Mouse (Mus musculus) spleen, embryonic (tissue): ENCODE data around the gene Gm525.
"Not testable (repeated sequence)": the region's sequence is repeated elsewhere in the genome, so short reads cannot be mapped to it uniquely, and the experiment has no call there.

Experiments
- CTCF ChIA-PET: fragments of 350-600 bp; sonication (Branson Sonifier 250); formaldehyde crosslinking; loops from one replicate; lab custom pipeline; 2022; lab: Charles Lee

Gm525 gene

DNA sequence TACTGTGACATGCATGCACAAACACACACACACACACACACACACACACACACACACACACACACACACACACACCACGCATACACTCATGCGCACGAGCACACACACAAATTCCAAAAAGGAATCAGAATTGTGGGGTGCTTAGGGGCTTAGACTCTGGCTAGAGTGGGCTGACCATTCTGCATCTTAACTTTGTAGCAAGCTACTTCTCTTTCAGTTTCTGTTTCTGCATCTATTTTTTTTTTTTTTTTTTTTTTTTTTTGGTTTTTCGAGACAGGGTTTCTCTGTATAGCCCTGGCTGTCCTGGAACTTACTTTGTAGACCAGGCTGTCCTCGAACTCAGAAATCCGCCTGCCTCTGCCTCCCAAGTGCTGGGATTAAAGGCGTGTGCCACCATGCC is 16.7 kb downstream of the Gm525 start:
- CTCF ChIA-PET = interaction anchor here (0.6 to 0.7 kb wide), 2 partner anchors 16 to 22 kb away, joined by 3 read pairs; no protein-coding TSS in a partner anchor

DNA sequence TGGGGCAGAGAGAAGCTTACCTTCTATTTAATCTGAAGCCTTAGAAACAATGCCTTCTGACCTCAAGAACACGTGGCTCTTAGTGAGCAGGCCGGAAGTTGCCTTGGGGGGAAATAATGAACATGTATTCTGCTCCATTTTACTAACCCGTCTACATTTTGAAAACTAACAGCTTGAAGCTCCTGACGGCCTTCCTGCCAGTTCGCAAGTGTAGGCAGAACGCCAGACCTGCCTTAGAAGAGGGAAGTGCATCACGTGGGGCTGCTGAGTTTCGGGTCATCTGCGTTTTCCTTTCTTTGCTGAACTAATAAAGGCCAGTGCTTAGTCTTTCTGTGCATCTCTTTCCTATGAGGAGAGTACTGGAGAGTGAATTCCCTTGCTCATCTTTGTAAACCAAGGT is 19.1 kb downstream of the Gm525 start:
- CTCF ChIA-PET = interaction anchor here (0.6 kb wide), 2 partner anchors 56 to 915 kb away, joined by 4 to 6 read pairs; no protein-coding TSS in a partner anchor

GRCm38 (mm10) chr11:89095306-89095705 is 21.7 kb downstream of the Gm525 start:
- CTCF ChIA-PET = no interaction called here

- CTCF ChIA-PET = not testable (repeated sequence)
Measured at GRCm38 (mm10) chr11:89097292-89097691, 23.7 kb downstream of the Gm525 start.

DNA sequence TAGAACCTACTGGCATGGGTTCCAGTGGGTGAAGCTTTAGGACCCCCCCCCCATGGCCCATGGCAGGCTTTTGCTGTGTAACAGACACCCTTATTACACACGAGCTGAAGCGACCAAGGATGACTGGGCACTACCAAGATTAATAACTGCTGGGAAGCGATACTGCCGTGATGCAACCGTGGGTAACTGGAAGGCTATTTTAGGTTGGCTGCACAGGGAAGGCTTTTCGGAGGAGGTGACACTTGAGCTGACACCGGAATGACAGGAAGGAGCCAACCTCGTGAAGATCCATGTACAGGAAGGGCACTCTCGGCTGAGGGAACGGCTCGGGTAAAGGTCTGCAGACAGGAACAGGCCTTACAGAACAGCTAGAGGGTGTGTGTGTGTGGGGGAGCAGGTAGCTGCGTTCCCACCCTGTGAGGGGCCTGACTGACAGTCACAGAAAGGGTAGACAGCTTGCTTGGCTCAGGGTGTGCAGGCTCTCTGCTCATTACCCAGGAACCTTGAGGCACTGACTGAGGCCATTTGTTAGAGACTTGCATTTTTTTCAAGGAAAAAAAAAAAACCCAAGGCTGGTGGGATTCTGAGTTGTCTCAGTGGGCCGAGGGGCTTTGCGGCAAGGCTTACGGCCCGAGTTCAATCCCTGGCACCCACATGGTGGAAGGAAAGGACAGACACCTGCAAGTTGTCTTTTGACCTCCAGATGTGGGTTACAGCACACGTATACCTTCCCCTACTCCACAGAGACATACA is 24.6 kb downstream of the Gm525 start:
- CTCF ChIA-PET = interaction anchor here (0.6 to 0.7 kb wide), 3 partner anchors 14 to 748 kb away, joined by 3 read pairs; no protein-coding TSS in a partner anchor

DNA sequence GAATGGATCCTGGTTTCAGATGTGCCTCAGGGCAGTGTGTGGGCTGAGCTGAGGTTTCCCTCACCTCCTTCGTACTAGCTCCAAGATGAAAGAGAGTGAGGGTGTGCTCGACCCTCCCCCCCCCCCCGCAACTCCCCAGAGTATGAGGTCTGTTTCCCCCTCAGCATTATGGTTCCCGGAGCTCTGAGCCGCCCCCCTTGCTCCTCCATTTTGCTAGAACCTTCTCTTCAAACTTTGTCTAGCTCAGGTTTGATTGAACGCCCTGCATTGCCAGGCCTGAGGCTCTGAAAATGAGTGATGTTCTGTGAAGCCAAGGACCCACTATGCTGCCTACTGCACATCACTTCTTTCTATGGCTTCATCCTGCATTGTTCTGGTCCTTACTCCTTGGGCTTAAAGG is 25.3 kb downstream of the Gm525 start:
- CTCF ChIA-PET = interaction anchor here (0.6 to 0.7 kb wide), 2 partner anchors 87 to 748 kb away, joined by 3 read pairs; no protein-coding TSS in a partner anchor

DNA sequence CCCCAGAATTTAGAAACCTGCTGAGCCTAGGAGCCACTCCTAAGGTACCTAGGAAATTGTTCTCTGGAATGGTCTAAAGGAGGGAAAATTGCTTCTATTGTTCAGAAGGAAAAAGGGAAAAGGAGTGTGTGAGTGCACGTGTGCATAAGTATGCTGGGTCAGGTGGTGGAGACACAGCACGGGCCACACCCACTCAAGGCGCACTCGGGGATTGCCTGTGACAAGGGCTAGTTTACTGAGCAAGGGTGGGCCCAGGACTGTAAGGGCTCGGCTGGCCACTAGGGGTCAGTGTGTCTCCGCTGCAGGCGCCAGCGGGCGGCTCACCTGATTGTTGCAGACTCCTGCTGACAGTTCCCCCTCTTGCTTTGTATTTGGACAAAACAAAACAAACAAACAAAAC is 26.8 kb downstream of the Gm525 start:
- CTCF ChIA-PET = interaction anchor here (0.6 to 0.9 kb wide), 2 partner anchors 12 to 18 kb away, joined by 3 to 7 read pairs; no protein-coding TSS in a partner anchor

- CTCF ChIA-PET = interaction anchor here (0.6 to 0.9 kb wide), 2 partner anchors 11 to 17 kb away, joined by 3 to 7 read pairs; no protein-coding TSS in a partner anchor
Measured at GRCm38 (mm10) chr11:89100826-89101321, 27.2 kb downstream of the Gm525 start.

- CTCF ChIA-PET = no interaction called here
Measured at GRCm38 (mm10) chr11:89103166-89103565, 29.5 kb downstream of the Gm525 start.

GRCm38 (mm10) chr11:89105211-89105610 is 31.6 kb downstream of the Gm525 start:
- CTCF ChIA-PET = no interaction called here

- CTCF ChIA-PET = interaction anchor here (0.6 kb wide), 1 partner anchor 16 kb away, joined by 3 read pairs; no protein-coding TSS in a partner anchor
Measured at GRCm38 (mm10) chr11:89105823-89106222, 32.2 kb downstream of the Gm525 start.

GRCm38 (mm10) chr11:89107180-89107807 is 33.7 kb downstream of the Gm525 start:
- CTCF ChIA-PET = no interaction called here

GRCm38 (mm10) chr11:89124411-89124810 is 50.8 kb downstream of the Gm525 start:
- CTCF ChIA-PET = no interaction called here

GRCm38 (mm10) chr11:89130856-89131255 is 57.2 kb downstream of the Gm525 start:
- CTCF ChIA-PET = no interaction called here

GRCm38 (mm10) chr11:89132406-89132805 is 58.8 kb downstream of the Gm525 start:
- CTCF ChIA-PET = no interaction called here

DNA sequence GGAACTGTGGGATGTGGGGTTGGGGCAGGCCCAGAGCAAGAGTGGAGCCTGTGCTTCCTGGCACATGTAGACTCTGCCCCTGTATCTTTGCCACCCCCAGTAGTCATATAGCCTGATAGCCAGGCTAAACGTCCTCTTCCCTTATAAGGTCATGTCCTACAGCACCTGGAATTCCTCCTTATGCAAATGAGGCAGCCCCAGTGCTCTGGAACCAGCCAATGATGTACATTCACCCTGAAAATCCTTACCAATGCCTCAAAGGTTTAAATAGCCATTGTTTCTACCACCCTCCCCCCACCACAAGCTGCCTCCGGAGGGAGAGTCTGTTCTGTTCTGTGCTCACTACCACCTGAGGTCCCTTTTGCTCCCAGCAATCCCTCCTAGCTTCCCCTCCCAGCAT is 60.6 kb downstream of the Gm525 start:
- CTCF ChIA-PET = no interaction called here

- CTCF ChIA-PET = interaction anchor here (0.9 kb wide), 1 partner anchor 53 kb away, joined by 4 read pairs; no protein-coding TSS in a partner anchor
Measured at GRCm38 (mm10) chr11:89137915-89138314, 64.3 kb downstream of the Gm525 start.
